Mouse (Mus musculus) ES-E14 (cell line): ENCODE data around the gene Zg16. TPM values are rescaled to one million over a fixed set of nuclear protein-coding genes. Genes with fewer than 3 reads are reported as not detected.

Experiments used
- DNase-seq: peaks from one replicate; pipeline ENCODE4 v3.0.0-alpha.2; 2013; ENCODE audit warnings: low read depth, low spot score
- H3K27ac ChIP-seq: 2 replicates; pipeline ENCODE4 v1.5.1; 2012; ENCODE audit warnings: low read depth, mild to moderate bottlenecking, low read length, moderate library complexity, mixed read lengths; ENCODE audit not compliant: poor library complexity, insufficient read depth, severe bottlenecking
- H3K36me3 ChIP-seq: 2 replicates; pipeline ENCODE4 v1.6.1; 2012; ENCODE audit warnings: mild to moderate bottlenecking, low read length, moderate library complexity, mixed read lengths; ENCODE audit not compliant: control insufficient read depth, poor library complexity, insufficient read depth, severe bottlenecking
- H3K4me1 ChIP-seq, 2 experiments: fragments of 150-350 bp in 1 of 2; sonication (generic) in 1 of 2; 2 replicates each; pipeline ENCODE4 v1.6.1; 2012; ENCODE audit warnings: low read length in 2 of 2, mild to moderate bottlenecking in 1 of 2, mixed read lengths in 1 of 2; ENCODE audit not compliant: control insufficient read depth in 2 of 2, insufficient read depth in 2 of 2, poor library complexity in 1 of 2
- H3K4me3 ChIP-seq, 2 experiments: fragments of 150-350 bp in 1 of 2; sonication (generic) in 1 of 2; 2 replicates each; pipeline ENCODE4 v1.5.1; 2012; ENCODE audit warnings: low read length in 2 of 2, low read depth in 1 of 2, mild to moderate bottlenecking in 1 of 2, mixed read lengths in 1 of 2; ENCODE audit not compliant: insufficient read depth in 1 of 2, poor library complexity in 1 of 2, severe bottlenecking in 1 of 2
- H3K9ac ChIP-seq: 2 replicates; pipeline ENCODE4 v1.6.1; 2012; ENCODE audit warnings: low read depth, mild to moderate bottlenecking, low read length, mixed read lengths; ENCODE audit not compliant: poor library complexity, insufficient read depth, severe bottlenecking
- H3K9me3 ChIP-seq: fragments of 150-350 bp; sonication (generic); 2 replicates; pipeline ENCODE4 v1.6.1; 2012; ENCODE audit warnings: low read depth, mild to moderate bottlenecking, low read length; ENCODE audit not compliant: control insufficient read depth, insufficient read depth
- CHD2 ChIP-seq: IDR thresholded peaks from 2 replicates; pipeline ENCODE4 v1.6.1; 2014; ENCODE audit warnings: mild to moderate bottlenecking, low read depth, low read length, inconsistent platforms
- HCFC1 ChIP-seq: IDR thresholded peaks from 2 replicates; pipeline ENCODE4 v1.6.1; 2012; ENCODE audit warnings: low read length, inconsistent platforms, borderline replicate concordance; ENCODE audit not compliant: insufficient read depth
- MAFK ChIP-seq: IDR thresholded peaks from 2 replicates; pipeline ENCODE4 v1.6.1; 2014; ENCODE audit warnings: mild to moderate bottlenecking, low read depth, low read length, inconsistent platforms; ENCODE audit not compliant: insufficient read depth
- ZC3H11A ChIP-seq: IDR thresholded peaks from 2 replicates; pipeline ENCODE4 v1.6.1; 2012; ENCODE audit warnings: low read depth, mild to moderate bottlenecking, inconsistent platforms, low read length, borderline replicate concordance
- ZNF384 ChIP-seq: IDR thresholded peaks from 2 replicates; pipeline ENCODE4 v1.6.1; 2012; ENCODE audit warnings: low read depth, low read length, inconsistent platforms
- in situ Hi-C, 2 experiments: fragments of 600-800 bp; cut with MboI; formaldehyde crosslinking; loops; one replicate each; pipeline ENCODE4 v1.15.1; 2025; ENCODE audit warnings: low sequenced_read_pairs in 2 of 2, inconsistent platforms in 1 of 2; ENCODE audit not compliant: unreplicated experiment in 2 of 2
- total RNA-seq: library from RNA; depleted of rRNA; stranded (reverse); fragments of 300-350 nt; gene quantifications from 2 replicates; pipeline ENCODE4 v1.2.3, GENCODE M21; 2012

Gene Zg16
- total RNA-seq, 1 experiment: not detected

GRCm38 (mm10) chr7:127021563-127022527, 65.3 kb downstream of the Zg16 start:
- peak overlapping the region; percentile 60 to 62 for H3K4me3 ChIP-seq
- no peak for DNase-seq
- no peak overlapping the region for H3K27ac ChIP-seq
- peak overlapping the region; percentile 31; the same call in 1 of the 2 replicates for H3K9ac ChIP-seq
- in situ Hi-C loops: no loop called here
- H3K9me3 ChIP-seq: no peaks in the 10 kb centered on the region
- peaks cover 36% of the 10 kb centered on the region for H3K36me3 ChIP-seq
- 0 out of 2 replicates have a peak, but pooled peaks have one; percentile 22 for TF ChIP-seq CHD2
- no peak for TF ChIP-seq MAFK
- H3K4me1 ChIP-seq: peaks cover 5 to 11% of the 10 kb centered on the region in 2 experiments; a peak in 2 of 4 replicates

DNA sequence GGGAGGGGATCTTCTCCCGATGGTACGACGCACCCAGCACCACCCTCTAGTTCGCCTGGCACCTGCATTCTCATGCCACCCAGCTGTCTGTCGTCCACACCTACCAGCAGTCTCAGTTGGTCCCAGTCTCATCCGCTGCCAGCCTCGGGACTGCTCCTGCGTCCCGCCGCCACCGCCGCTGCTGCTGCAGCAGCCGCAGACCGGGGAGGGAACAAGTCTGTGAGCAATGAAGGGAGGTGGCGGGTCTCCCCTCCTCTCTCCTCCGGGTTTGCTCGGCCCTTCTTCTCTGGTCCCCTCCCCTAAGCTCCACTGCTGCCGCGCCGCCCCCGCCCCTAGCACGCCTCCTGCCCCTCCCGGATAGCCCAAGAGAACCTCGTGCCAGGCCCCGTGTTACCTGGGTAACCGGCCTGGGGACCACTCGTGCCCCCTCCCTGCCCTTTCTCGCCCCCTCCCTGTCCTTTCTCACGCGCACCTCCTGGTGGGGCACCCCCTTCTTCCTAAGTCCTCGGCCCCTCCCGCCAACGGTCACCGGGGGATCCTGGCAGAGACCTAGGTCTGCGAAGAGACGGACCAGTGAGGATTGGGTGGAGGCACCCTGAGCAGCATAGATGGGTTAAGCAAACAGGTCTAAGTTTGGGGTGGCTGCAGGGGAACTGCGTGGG, 66.1 kb downstream of the Zg16 start, which contains the start of the genes Gm42742 and Prrt2:
TSS of gene Gm42742 (minus strand) at position 197 of the 662 bp plus-strand sequence.
TSS of gene Prrt2 (minus strand) at position 311 of the 662 bp plus-strand sequence.
- Histone ChIP-seq H3K36me3 (peaks cover 36% of the 10 kb centered on the region), H3K4me1 (peaks cover 5 to 11% of the 10 kb centered on the region in 2 experiments; a peak in 2 of 4 replicates), H3K9ac (peak within 1 kb of the TSS; percentile 31), H3K9me3 (no peaks in the 10 kb centered on the region), H3K27ac (peak within 1 kb of the TSS; percentile 52), H3K4me3 (peak within 1 kb of the TSS; percentile 60 to 62)
- in situ Hi-C loops: no loop called here
- TF ChIP-seq ZNF384 (no peak), CHD2 (no peak), ZC3H11A (no peak), MAFK (no peak), HCFC1 (no peak)
- no peak for DNase-seq

GRCm38 (mm10) chr7:127020491-127020890, 66.6 kb downstream of the Zg16 start:
- peaks cover 38% of the 10 kb centered on the region for H3K36me3 ChIP-seq
- H3K4me3 ChIP-seq: peak overlapping the region; percentile 60 to 62
- peak overlapping the region; percentile 31 for H3K9ac ChIP-seq
- in situ Hi-C loops: no loop called here
- H3K9me3 ChIP-seq: no peaks in the 10 kb centered on the region
- TF ChIP-seq ZC3H11A (no peak), ZNF384 (no peak)
- no peak for DNase-seq
- peaks cover 5 to 11% of the 10 kb centered on the region in 2 experiments; a peak in 2 of 4 replicates for H3K4me1 ChIP-seq
- no peak overlapping the region for H3K27ac ChIP-seq

DNA sequence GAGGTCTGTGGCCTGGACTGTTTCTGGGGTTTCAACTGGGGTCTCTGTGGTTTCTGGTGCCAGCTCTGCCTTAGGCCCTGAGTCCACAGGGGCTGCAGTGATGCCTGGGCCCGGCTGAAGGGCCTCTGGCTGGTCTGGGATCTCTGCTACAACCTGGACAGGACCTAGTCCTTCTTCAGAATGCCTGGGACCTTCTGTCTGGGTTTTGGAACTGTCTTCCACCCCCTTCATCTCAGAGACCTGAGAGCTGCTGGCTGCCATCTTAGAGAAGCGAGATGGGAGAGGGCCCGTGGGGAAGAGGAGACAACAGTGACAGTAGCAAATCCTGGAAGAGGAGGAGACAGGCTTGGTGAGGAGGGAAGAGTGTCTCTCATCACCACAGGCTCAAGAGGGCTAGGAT, 67.1 kb downstream of the Zg16 start:
- H3K4me3 ChIP-seq: no peak overlapping the region; a peak in 1 of 4 replicates
- H3K9me3 ChIP-seq: no peaks in the 10 kb centered on the region
- no peak overlapping the region for H3K27ac ChIP-seq
- H3K4me1 ChIP-seq: peaks cover 5 to 14% of the 10 kb centered on the region in 2 experiments; a peak in 2 of 4 replicates
- peaks cover 38% of the 10 kb centered on the region for H3K36me3 ChIP-seq
- DNase-seq: no peak
- H3K9ac ChIP-seq: no peak overlapping the region; the same call in 1 of the 2 replicates
- TF ChIP-seq MAFK: no peak
- in situ Hi-C loops: no loop called here
